Mouse (Mus musculus): ENCODE measurements at regions not wholly inside any gene's neighbourhood (a gene's known extent, or its start where the extent isn't known, plus 50 kb on each side); places are given as distances from the start of the nearest gene placed in this dataset.

DNA sequence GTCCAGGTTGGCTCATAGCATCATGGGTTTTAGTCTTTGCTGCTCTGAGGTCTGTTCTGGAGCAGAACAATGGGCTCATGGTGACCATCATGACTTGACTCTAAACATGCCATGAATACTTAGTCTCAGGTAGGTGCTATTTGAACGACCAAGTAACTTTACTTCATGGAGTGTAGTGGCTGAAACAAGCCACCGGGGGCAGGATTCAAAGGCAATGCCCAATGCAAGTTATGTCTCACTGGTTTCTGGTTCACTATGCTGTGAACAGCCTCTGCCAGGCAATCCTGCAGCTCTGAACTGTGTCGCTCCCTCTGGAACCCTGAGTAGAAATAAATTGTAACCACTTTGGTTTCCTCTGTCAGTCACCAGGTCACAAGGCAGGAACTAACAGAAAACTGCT, 65.8 kb upstream of the Gm26897 start:
- no peaks in the 10 kb centered on the region for H3K36me3 ChIP-seq (replicated peaks in 1 of 2; ENCODE audit: control insufficient read depth in 1 of 2, insufficient read depth in 1 of 2, low read length in 1 of 2)
- no peaks in the 10 kb centered on the region for H3K4me1 ChIP-seq (ENCODE audit: control insufficient read depth in 1 of 2, insufficient read depth in 2 of 2)
- peaks cover 95% of the 10 kb centered on the region for H3K9me3 ChIP-seq (replicated peaks; ENCODE audit: low read length)
- in situ Hi-C loops (cut with MboI; ENCODE audit: low pct_ligation_motif_present, low pct_unique_long_range_greater_than_20kb, low sequenced_read_pairs) (no loop called here), dilution Hi-C loops (cut with MboI; ENCODE audit: extremely low pct_ligation_motif_present, extremely low pct_unique_long_range_greater_than_20kb, low sequenced_read_pairs) (no loop called here)
- no peak overlapping the region for H3K4me2 ChIP-seq (ENCODE audit: insufficient read depth, low read depth, poor library complexity, severe bottlenecking)
- no peak for DNase-seq (ENCODE audit: extremely low read depth)
- TF ChIP-seq MAZ (IDR thresholded peaks at IDR 0.05; ENCODE audit: low read depth, low read length) (no peak), KAT2A (IDR thresholded peaks at IDR 0.05; ENCODE audit: insufficient replicate concordance, low read length) (no peak), POLR2A (IDR thresholded peaks at IDR 0.05; ENCODE audit: low read depth, low read length) (no peak), ZC3H11A (IDR thresholded peaks at IDR 0.05; ENCODE audit: low read depth, low read length) (no peak), ETS1 (conservative IDR thresholded peaks at IDR 0.05; ENCODE audit: low read depth, low read length) (no peak), MXI1 (IDR thresholded peaks at IDR 0.05; ENCODE audit: low read depth, low read length) (no peak), MAX (IDR thresholded peaks at IDR 0.05; ENCODE audit: low read length) (no peak), EP300 (IDR thresholded peaks at IDR 0.05; ENCODE audit: low read length) (no peak), CHD1 (IDR thresholded peaks at IDR 0.05; ENCODE audit: low read depth, low read length) (no peak), GABPA (IDR thresholded peaks at IDR 0.05; ENCODE audit: insufficient replicate concordance, low read depth, low read length) (no peak), POLR2AphosphoS2 (IDR thresholded peaks at IDR 0.05; ENCODE audit: low read depth, low read length) (no peak), RCOR1 (conservative IDR thresholded peaks at IDR 0.05; ENCODE audit: low read depth, low read length) (no peak), MEF2A (IDR thresholded peaks at IDR 0.05; ENCODE audit: borderline replicate concordance, low read depth, low read length) (no peak), BHLHE40 (IDR thresholded peaks at IDR 0.05; ENCODE audit: low read depth, low read length) (no peak), JUN (IDR thresholded peaks at IDR 0.05; ENCODE audit: insufficient read depth, low read depth, low read length) (no peak), ZKSCAN1 (IDR thresholded peaks at IDR 0.05; ENCODE audit: borderline replicate concordance, low read depth, low read length) (no peak), TCF12 (IDR thresholded peaks at IDR 0.05; ENCODE audit: low read depth, low read length) (no peak), ZNF384 (IDR thresholded peaks at IDR 0.05; ENCODE audit: low read depth, low read length) (no peak), PAX5 (IDR thresholded peaks at IDR 0.05; ENCODE audit: low read length) (no peak)
- no peaks in the 10 kb centered on the region for H3K27me3 ChIP-seq (replicated peaks)
- H3K79me2 ChIP-seq (replicated peaks; ENCODE audit: control insufficient read depth, extremely low read depth, insufficient read depth, poor library complexity, severe bottlenecking) = no peaks in the 10 kb centered on the region
- no peak overlapping the region for H3K27ac ChIP-seq (ENCODE audit: insufficient read depth, low read depth)
- H3K4me3 ChIP-seq (replicated peaks in 1 of 3; ENCODE audit: low read depth in 2 of 3, low read length in 2 of 3, poor library complexity in 1 of 3) = no peak overlapping the region
- no peak overlapping the region for H3K9ac ChIP-seq (ENCODE audit: insufficient read depth, low read depth)

DNA sequence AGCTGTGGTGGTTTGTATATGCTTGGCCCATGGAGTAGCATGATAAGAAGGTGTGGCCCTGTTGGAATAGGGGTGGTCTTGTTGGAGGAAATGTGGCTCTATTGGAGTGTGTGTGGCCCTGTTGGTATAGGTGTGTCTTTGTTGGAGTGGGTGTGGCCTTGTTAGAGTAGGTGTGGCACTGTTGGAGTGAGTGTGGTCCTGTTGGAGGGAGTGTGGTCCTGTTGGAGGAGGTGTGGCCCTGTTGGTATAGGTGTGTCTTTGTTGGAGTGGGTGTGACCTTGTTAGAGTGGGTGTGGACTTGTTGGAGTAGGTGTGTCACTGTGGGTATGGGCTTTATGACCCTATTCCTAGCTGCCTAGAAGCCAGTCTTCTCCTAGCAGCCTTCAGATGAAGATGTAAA, 64.6 kb upstream of the Gm26897 start:
- H3K27ac ChIP-seq (ENCODE audit: insufficient read depth, low read depth) = no peak overlapping the region
- no peak for DNase-seq (ENCODE audit: extremely low read depth)
- in situ Hi-C loops (cut with MboI; ENCODE audit: low pct_ligation_motif_present, low pct_unique_long_range_greater_than_20kb, low sequenced_read_pairs) (no loop called here), dilution Hi-C loops (cut with MboI; ENCODE audit: extremely low pct_ligation_motif_present, extremely low pct_unique_long_range_greater_than_20kb, low sequenced_read_pairs) (no loop called here)
- no peaks in the 10 kb centered on the region for H3K36me3 ChIP-seq (replicated peaks in 1 of 2; ENCODE audit: control insufficient read depth in 1 of 2, insufficient read depth in 1 of 2, low read length in 1 of 2)
- TF ChIP-seq POLR2A (IDR thresholded peaks at IDR 0.05; ENCODE audit: low read depth, low read length) (no peak), MAFK (IDR thresholded peaks at IDR 0.05; ENCODE audit: insufficient replicate concordance, low read length) (no peak), UBTF (IDR thresholded peaks at IDR 0.05; ENCODE audit: low read depth, low read length) (no peak), USF1 (IDR thresholded peaks at IDR 0.05; ENCODE audit: low read depth, low read length) (no peak), MYC (IDR thresholded peaks at IDR 0.05; ENCODE audit: low read depth, low read length) (no peak), ZKSCAN1 (IDR thresholded peaks at IDR 0.05; ENCODE audit: borderline replicate concordance, low read depth, low read length) (no peak), BHLHE40 (IDR thresholded peaks at IDR 0.05; ENCODE audit: low read depth, low read length) (no peak)
- no peak overlapping the region for H3K4me2 ChIP-seq (ENCODE audit: insufficient read depth, low read depth, poor library complexity, severe bottlenecking)
- H3K9me3 ChIP-seq (replicated peaks; ENCODE audit: low read length) = peaks cover 92% of the 10 kb centered on the region
- H3K4me3 ChIP-seq (replicated peaks in 1 of 3; ENCODE audit: low read depth in 2 of 3, low read length in 2 of 3, poor library complexity in 1 of 3) = no peak overlapping the region
- H3K4me1 ChIP-seq (ENCODE audit: control insufficient read depth in 1 of 2, insufficient read depth in 2 of 2) = no peaks in the 10 kb centered on the region
- H3K9ac ChIP-seq (ENCODE audit: insufficient read depth, low read depth) = no peak overlapping the region
- no peaks in the 10 kb centered on the region for H3K27me3 ChIP-seq (replicated peaks)
- no peaks in the 10 kb centered on the region for H3K79me2 ChIP-seq (replicated peaks; ENCODE audit: control insufficient read depth, extremely low read depth, insufficient read depth, poor library complexity, severe bottlenecking)

Data from CH12.LX (cell line).